Mouse (Mus musculus) adrenal gland, adult 18-20 months (tissue): Measurements from ENCODE around the gene Zfp821. TPM values are rescaled to one million over a fixed set of nuclear protein-coding genes. Genes with fewer than 3 reads are reported as not detected.

Experiments
- DNase-seq, 2 experiments: peaks; one replicate each; pipeline ENCODE4 v3.0.0; 2021 to 2022; ENCODE audit warnings: low spot score in 2 of 2
- long read RNA-seq, 2 experiments: library from polyadenylated mRNA; stranded (forward); transcript quantifications; one replicate each; pipeline ENCODE4 v2.0.0; 2021
- total RNA-seq, 2 experiments: library from RNA; stranded (reverse); gene quantifications; 1 replicate in 1 of 2; 2 replicates in 1 of 2; pipeline ENCODE4 v1.2.3; 2021

The Zfp821 gene
- total RNA-seq = 1 to 10 TPM; 7.7 to 8.2 TPM
- long read RNA-seq, experiment 1, partial matches to known transcripts = 0 of 12 reads
- long read RNA-seq, experiment 1, other reads (novel, unspliced or antisense) = 9 of 12 reads
- long read RNA-seq, experiment 2, transcript Zfp821-206 (8 exons, 2,033 nt) = major isoform, 11 of 27 reads
- long read RNA-seq, experiment 2, partial matches to known transcripts = 1 of 27 reads
- long read RNA-seq, experiment 2, other reads (novel, unspliced or antisense) = 12 of 27 reads

DNA sequence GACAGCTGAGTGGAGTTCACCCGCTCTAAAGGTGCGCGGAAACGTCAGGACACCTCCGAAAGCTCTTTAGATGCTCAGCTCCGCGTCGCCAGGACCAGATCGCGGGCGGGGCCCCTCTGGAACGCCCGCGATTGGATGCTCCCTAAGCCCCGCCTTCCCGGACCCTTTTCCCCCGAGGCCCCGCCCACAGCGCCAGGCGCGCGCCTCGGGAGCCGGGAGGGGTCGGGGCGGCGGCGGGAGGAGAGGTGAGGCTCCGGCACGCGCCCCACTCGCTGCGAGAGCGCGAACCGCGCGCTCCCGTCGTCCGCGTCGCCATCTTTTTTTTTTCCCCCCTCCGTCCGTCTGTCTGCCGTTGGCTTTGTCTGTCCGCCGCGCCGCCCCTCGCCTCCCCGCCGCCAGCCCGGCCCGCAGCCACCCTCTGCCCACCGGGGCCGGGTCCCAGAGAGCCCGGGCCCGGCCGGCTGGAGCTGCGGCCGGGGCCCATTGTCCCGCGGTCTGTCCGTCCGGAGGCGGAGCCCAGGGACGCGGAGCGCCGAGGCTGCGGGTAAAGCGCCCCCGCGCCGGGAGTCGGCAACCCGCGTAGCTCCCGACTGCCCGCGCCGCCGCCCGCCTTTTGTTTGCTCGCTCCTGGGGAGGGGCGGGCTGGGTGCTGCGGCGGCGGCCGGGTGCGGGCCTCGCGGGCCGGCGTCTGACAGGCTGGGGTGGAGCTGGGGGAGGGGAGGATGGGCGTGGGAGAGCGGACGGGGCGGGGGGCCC lies at the start of gene Zfp821:
Zfp821 (plus strand) TSS at position 227 of the 756 bp plus-strand sequence.
- DNase-seq = peak; percentile 92 to 94

GRCm38 (mm10) chr8:109656860-109657259 lies 48.5 kb upstream of the Zfp821 start:
- no peak for DNase-seq

GRCm38 (mm10) chr8:109662328-109662727 lies 43.0 kb upstream of the Zfp821 start:
- DNase-seq = no peak

- no peak for DNase-seq
Observed at GRCm38 (mm10) chr8:109666616-109667015, 38.7 kb upstream of the Zfp821 start.

DNA sequence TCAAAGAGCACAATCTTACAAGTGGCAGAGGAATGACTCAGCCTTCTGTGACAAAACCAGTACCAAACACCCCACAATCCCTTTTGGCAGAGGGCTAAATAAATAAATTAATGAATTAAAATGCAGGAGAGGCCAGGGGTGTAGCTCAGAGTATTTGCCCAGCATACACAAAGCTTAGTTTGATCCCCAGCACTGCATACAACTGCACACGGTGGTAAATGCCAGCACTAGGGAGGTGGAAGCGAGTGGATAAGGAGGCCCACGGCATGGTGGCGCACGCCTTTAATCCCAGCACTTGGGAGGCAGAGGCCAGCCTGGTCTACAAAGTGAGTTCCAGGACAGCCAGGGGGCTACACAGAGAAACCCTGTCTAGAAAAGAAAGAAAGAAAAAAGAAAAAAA lies 32.7 kb upstream of the Zfp821 start:
- no peak for DNase-seq

DNA sequence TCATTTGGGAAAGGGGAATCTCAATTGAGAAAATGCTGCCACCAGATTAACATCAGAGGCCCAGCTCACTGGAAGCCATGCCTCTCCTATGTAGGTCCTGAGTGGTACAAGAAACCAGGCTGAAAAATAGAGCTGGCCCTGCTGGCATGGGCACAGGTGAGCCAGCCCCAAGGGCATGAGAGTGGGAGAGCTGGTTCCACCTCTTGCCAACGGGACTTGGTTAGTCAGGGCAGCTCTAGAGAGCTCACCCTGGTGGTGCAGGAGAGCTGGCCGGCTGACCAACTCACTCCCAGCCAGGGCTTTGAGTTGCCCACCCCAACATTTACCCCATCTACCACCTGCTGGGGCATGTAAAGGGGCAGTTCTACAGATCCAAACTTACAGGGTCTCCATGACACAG lies 31.8 kb upstream of the Zfp821 start:
- DNase-seq = no peak

DNA sequence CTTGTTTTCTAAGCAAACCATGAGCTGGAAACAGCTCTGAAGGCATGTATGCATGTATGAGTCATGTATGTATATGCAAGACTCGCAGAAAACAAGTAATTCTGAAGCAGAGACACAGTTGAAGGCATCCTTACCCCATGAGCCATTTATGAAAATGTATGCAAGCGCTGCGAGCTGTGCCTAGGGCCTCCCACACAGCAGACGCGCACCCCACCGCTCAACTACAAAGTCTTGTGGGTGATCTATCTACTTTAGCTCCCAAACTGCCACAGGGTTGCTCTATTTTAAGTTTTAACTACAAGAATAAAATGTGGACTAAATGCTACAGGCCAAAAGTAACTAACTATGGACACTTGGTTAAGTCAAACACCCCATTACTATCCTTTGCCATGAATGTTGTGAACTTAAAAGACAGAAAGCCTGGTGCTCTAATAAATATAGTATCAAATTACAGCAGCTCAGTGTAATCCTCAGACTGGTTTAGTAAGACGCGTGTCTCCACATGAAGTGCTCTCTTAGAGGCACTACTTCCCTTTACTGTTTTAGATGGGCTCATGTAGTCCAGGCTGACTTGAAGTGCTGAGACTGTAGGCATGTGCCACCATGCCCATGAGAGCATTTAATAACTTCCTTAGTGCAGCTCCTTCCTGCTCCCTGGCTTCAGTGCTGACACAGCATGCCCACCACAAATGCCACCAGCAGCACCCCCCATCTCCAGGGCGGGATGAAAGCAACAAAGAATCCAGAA lies 29.3 kb upstream of the Zfp821 start:
- no peak for DNase-seq

- no peak for DNase-seq
Observed at GRCm38 (mm10) chr8:109681535-109681934, 23.8 kb upstream of the Zfp821 start.

GRCm38 (mm10) chr8:109682120-109682519 lies 23.2 kb upstream of the Zfp821 start:
- no peak for DNase-seq

DNA sequence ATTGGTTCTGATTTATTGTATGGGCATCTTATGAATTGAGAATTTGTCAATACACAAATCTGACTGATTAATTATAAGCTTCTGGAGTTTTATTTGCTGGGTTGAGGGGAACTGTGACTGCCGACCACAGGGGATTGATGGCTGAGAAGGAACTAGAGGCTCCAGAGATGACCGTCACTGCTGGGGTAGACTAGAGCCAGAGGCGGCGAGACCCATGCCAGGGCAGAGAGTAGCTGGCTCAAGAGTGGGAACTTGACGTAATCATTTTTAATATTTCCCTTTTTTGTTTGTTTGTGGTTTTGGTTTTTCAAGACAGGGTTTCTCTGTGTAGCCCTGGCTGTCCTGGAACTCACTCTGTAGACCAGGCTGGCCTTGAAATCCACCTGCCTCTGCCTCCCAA lies 18.1 kb upstream of the Zfp821 start:
- DNase-seq = no peak

- no peak for DNase-seq
Observed at GRCm38 (mm10) chr8:109691769-109692168, 13.6 kb upstream of the Zfp821 start.

- peak in 1 of 2 experiments; percentile 62 for DNase-seq
Observed at GRCm38 (mm10) chr8:109692443-109693145, 12.8 kb upstream of the Zfp821 start.

- peak; percentile 97 for DNase-seq
Observed at GRCm38 (mm10) chr8:109693146-109693900, 12.0 kb upstream of the Zfp821 start, which contains the start of gene Ist1. Gene Ist1, minus strand, starts transcription at chr8:109693260.

DNA sequence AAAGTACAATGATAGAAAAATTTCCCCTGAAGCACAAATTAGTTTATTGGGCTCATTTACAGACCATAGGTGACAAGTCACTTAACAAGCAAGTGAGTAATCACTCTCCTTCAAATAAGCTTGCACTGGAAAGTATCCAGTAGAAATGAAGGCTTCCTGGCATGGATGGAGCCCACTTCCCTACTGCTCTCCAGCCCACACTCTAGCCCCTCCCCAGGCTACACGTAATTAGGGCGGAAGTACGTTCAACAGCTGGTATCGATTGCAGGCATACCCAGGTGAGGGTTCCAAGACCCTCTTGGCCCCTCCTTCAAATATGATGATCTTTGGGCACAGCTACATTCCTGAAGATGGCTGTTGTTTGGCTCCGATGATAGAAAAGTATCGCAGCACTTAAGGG lies 11.2 kb upstream of the Zfp821 start:
- no peak for DNase-seq

GRCm38 (mm10) chr8:109697754-109698153 lies 7.6 kb upstream of the Zfp821 start:
- no peak for DNase-seq

GRCm38 (mm10) chr8:109698477-109698876 lies 6.9 kb upstream of the Zfp821 start:
- no peak for DNase-seq

DNA sequence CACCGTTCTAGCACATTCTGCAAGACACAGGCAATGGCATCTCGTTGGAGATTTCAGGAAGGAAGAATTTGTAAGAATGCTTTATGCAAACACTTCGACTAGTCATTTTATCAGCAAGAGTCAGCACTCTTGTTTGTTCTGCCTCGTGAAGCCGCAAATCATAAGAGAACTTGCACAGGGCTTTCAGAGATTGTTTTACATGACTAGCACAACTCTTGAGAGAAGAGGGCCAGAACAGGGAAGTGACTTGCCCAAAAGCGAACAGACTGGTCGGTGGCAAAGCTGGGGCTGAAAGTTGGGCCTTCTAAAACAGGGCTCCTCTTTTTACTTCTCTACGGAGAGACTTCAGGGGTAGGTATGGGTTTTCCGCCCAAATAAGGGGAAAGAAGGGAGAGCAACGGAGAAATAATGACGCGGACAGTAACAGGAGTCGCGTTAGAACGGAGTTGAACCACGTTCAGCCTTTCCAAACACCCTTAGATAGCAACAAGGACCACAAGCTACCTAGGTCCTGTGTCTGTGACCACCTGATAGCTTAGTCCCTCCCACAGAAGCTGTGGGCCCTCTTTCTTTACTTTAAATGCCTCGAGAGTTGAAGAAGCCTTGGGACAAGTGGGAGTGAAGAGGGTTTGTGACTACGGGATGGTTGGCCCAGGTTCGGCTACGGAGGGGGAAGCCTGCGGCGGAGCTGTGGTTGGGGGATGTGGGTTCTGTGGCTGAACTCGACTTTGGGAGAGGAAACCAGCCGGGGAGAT lies 604 bp upstream of the Zfp821 start:
- no peak for DNase-seq

GRCm38 (mm10) chr8:109706076-109706873 lies 929 bp downstream of the Zfp821 start:
- peak in 1 of 2 experiments; percentile 15 for DNase-seq

DNA sequence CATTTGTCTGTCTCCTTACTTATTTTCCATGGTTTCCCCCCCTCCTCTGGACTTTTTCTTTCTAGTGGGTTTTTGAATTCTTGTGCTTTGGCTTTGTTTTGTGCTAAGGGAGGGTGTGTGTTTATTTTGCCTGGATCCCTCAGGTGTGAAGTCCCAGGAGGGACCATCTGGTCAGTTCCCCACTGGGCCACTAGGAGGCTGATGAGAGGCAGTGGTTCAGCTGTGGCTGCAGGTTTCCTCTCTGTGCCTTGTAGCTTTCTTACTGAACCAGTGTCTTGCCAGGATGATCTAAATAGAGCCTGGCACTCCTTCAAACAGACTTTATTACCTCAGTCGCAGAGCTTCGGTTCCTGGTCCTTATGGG lies 1.5 kb downstream of the Zfp821 start:
- peak; percentile 72 for DNase-seq
